Mouse (Mus musculus) neural tube, embryonic 15.5 days (tissue): ENCODE data around the gene Greb1. TPM values are rescaled to one million over a fixed set of nuclear protein-coding genes. Genes with fewer than 3 reads are reported as not detected.

Source experiments
- ATAC-seq: fragments of 200-750 bp; cut with Nextera tagmentation; 2 replicates; pipeline ENCODE4 v1.8.0; 2017; ENCODE audit warnings: mild to moderate bottlenecking, moderate TSS enrichment, moderate library complexity; ENCODE audit not compliant: low FRiP score
- H3K27ac ChIP-seq: fragments of 300-500 bp; sonication (generic); replicated peaks from 2 replicates; pipeline ENCODE4 v1.5.1; 2015; ENCODE audit warnings: mild to moderate bottlenecking, inconsistent platforms
- H3K27me3 ChIP-seq: fragments of 300-500 bp; sonication (generic); replicated peaks from 2 replicates; pipeline ENCODE4 v1.6.1; 2015; ENCODE audit warnings: inconsistent platforms
- H3K36me3 ChIP-seq: fragments of 300-500 bp; sonication (generic); 2 replicates; pipeline ENCODE4 v1.6.1; 2015; ENCODE audit warnings: inconsistent platforms
- H3K4me1 ChIP-seq: fragments of 300-500 bp; sonication (generic); 2 replicates; pipeline ENCODE4 v1.6.1; 2015; ENCODE audit warnings: inconsistent platforms
- H3K4me2 ChIP-seq: fragments of 300-500 bp; sonication (generic); 2 replicates; pipeline ENCODE4 v1.6.1; 2015; ENCODE audit warnings: inconsistent platforms, mild to moderate bottlenecking, moderate library complexity
- H3K4me3 ChIP-seq: fragments of 300-500 bp; sonication (generic); replicated peaks from 2 replicates; pipeline ENCODE4 v1.5.1; 2015; ENCODE audit warnings: mild to moderate bottlenecking, inconsistent platforms
- H3K9ac ChIP-seq: fragments of 300-500 bp; sonication (generic); replicated peaks from 2 replicates; pipeline ENCODE4 v1.6.1; 2015; ENCODE audit warnings: mild to moderate bottlenecking, inconsistent platforms
- H3K9me3 ChIP-seq: fragments of 300-500 bp; sonication (generic); replicated peaks from 2 replicates; pipeline ENCODE4 v1.6.1; 2016; ENCODE audit warnings: inconsistent platforms
- WGBS: fragments of 180-500 bp; shearing (Covaris S2); methylation state at CpG from one replicate; pipeline ENCODE4 v1.1.7; 2015; ENCODE audit warnings: mixed read lengths; 5-methylcytosine and 5-hydroxymethylcytosine counted together
- polyA plus RNA-seq: library from polyadenylated mRNA; unstranded; fragments of >200 nt; fragmentation: Nextera tagmentation; extraction: Ambion mirVana; gene quantifications from 2 replicates; pipeline ENCODE4 v1.2.1, GENCODE M21; 2015

The Greb1 gene
- polyA plus RNA-seq, 1 experiment from 2014 or later: 0.67 TPM

DNA sequence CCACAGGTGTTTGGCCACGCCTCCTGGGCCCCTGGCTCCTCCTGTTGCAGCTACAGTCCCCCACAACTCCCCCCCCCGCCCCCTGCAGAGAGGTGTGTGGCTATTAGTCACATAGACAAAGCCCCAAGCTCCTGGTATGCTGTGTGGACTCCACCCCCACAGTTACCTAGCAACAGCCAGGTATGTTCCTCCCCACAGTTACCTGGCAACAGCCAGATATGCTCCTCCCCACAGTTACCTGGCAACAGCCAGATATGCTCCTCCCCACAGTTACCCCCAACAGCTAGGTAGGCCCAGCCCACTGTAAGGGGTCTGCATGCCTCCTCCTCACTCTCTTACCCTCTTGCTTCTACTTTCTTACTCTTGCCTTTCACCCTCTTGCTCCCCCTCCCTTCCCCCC is 135.7 kb downstream of the Greb1 start:
- Histone ChIP-seq H3K4me2 (no peak overlapping the region), H3K4me1 (no peaks in the 10 kb centered on the region), H3K27ac (no peak overlapping the region), H3K4me3 (no peak overlapping the region), H3K36me3 (no peaks in the 10 kb centered on the region), H3K9me3 (no peaks in the 10 kb centered on the region), H3K9ac (no peak overlapping the region), H3K27me3 (no peaks in the 10 kb centered on the region)
- whole genome bisulfite sequencing: 20% methylated on average over 1 of the region's 2 CpGs
- ATAC-seq: peak; percentile 35

DNA sequence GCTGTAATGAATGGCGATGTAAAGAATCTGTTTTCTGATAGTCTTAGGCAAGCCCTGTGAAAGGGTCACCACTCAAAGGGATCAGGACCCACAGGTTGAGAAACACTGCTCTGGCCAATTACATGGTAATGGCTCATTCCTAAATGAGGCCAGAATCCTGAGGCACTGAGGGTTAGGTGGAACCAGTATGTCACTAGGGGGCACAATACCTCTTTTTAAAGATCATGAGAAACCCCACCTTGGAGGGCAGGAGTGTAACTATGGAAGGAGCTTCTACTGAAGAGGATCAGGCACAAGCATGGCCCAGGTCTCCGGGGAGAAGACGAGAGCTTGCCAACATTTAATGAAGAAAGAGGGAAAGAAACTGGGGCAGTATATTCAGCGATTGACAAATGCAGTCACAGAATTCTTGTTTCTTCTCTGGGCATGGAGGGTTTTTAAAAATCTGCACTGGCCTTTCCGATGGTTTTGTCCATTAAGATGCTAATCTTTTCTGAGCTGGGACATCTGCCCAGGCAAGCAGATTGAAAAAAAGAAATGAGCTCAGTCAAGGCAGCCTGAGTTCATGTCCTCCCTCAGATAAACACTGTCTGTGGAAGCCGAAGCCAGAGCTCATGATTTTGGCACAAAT is 137.6 kb downstream of the Greb1 start:
- Histone ChIP-seq H3K27me3 (no peaks in the 10 kb centered on the region), H3K4me2 (no peak overlapping the region), H3K4me3 (no peak overlapping the region), H3K4me1 (no peaks in the 10 kb centered on the region), H3K36me3 (no peaks in the 10 kb centered on the region), H3K9ac (no peak overlapping the region), H3K9me3 (no peaks in the 10 kb centered on the region), H3K27ac (no peak overlapping the region)
- no peak; the same call in 1 of the 2 replicates for ATAC-seq
- WGBS: 58% methylated on average over 6 of the region's 6 CpGs

DNA sequence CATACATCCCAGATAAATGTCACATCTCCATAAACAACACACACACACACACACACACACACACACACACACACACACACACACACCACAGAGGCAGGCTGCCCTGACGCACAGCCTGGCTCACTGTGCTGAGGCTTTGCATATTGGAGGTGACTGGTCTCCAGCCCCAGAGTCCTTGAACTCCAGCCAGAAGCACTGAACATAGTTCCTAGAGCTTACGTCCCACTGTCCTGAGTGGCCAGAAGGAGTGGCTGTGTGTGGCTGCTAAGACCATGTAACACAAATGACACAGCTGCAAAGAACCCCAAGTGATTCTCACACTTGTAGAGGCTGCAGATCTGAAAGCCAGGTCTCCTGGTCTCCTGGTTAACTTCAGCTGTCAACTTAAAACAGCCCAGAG is 138.8 kb downstream of the Greb1 start:
- H3K36me3 ChIP-seq: no peaks in the 10 kb centered on the region
- H3K4me1 ChIP-seq: no peaks in the 10 kb centered on the region
- no peak for ATAC-seq
- H3K9me3 ChIP-seq: no peaks in the 10 kb centered on the region
- H3K4me3 ChIP-seq: no peak overlapping the region
- H3K27me3 ChIP-seq: no peaks in the 10 kb centered on the region
- 75% methylated on average over 2 of the region's 2 CpGs for WGBS
- no peak overlapping the region for H3K9ac ChIP-seq
- H3K27ac ChIP-seq: no peak overlapping the region
- H3K4me2 ChIP-seq: no peak overlapping the region

DNA sequence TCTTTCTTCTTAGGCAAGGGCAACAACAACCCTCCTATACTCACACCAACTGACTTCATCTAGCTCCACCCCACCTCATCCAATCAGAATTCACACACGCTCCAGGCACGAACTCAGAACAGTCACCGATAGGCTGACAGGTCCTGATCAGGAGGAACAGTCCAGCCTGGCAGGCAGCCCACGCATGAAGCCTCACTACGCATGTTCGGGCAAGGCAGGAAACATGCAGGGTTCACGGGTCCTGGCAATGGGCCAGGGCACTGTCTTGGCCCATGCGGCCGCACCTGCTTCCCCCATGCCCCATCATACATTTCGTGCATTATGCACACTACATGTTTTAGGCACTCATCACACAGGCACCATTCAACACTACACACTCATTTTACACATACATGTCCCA is 139.2 kb downstream of the Greb1 start:
- Histone ChIP-seq H3K9me3 (no peaks in the 10 kb centered on the region), H3K27ac (no peak overlapping the region), H3K4me1 (no peaks in the 10 kb centered on the region), H3K36me3 (no peaks in the 10 kb centered on the region), H3K4me2 (no peak overlapping the region), H3K9ac (no peak overlapping the region), H3K27me3 (no peaks in the 10 kb centered on the region), H3K4me3 (no peak overlapping the region)
- 82% methylated on average over 10 of the region's 10 CpGs for WGBS
- ATAC-seq: no peak

DNA sequence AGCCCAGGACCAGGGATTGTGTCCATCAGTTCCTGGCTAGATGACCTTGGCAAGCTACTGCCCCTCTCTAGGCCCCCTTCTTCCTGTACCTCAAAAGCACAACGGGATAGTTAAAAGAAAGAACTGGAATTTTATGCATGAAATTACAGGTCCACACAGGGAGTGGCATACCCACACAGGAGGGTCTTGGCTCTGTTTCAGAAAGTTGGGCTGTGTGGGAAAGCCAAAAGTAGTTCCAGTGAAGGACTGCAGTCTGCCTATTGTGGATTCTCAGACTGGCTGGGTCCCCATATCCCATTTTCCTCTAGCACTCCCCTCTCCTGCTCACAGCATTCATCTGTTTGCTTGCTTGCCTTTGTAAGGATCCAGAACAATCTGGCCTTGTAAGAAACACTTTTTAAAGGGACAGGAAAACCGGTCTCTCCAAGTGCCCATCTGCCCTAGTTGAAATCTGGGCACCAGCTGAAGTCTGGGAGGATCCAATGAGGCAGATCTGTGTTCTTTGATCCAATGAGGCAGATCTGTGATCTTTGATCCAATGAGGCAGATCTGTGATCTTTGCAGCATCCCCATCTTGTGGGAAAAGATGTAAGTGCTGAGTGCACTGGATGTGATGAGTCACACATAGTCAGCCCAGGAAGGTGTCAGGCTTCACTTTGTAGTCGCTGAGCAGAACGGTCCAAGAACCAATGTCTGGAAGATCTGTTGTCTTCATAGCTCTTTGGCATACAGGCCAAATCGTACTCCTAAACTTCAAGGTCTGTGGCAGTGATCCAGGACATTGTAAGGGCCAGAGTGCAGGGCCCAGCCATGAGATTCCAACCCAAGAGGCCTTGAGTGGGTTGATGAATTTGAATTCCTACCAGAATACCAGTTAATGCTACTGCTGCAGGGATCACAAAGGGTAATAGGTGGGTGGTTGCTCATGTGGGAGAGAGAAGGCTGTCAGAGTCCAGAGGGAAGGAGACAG is 143.5 kb downstream of the Greb1 start:
- ATAC-seq: no peak
- no peak overlapping the region for H3K27ac ChIP-seq
- H3K4me1 ChIP-seq: peaks cover 10% of the 10 kb centered on the region
- H3K36me3 ChIP-seq: no peaks in the 10 kb centered on the region
- WGBS: 77% methylated on average over 5 of the region's 5 CpGs
- H3K9ac ChIP-seq: no peak overlapping the region
- H3K4me2 ChIP-seq: no peak overlapping the region
- peaks cover 39% of the 10 kb centered on the region for H3K27me3 ChIP-seq
- no peaks in the 10 kb centered on the region for H3K9me3 ChIP-seq
- no peak overlapping the region for H3K4me3 ChIP-seq

DNA sequence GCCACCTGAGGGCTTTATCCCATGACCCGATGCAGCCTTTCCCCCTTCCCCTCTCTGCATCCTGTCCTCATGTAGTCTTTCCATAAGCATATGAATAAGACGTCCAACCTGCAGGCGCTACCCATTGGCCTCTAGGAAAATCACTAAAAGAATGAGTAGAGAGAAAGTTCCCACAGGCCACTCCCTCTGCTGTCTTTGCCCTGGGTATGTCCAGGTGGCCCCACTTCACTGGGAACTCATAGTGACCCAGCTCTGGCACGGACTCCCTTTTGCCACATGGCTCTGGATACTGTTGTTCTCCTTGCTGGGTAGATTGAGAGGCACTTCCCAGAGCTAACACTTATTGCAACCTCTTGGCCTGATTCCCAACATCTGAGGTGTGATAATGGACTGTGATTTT is 145.1 kb downstream of the Greb1 start:
- 83% methylated on average over 4 of the region's 4 CpGs for WGBS
- no peaks in the 10 kb centered on the region for H3K36me3 ChIP-seq
- no peak overlapping the region for H3K27ac ChIP-seq
- no peak overlapping the region for H3K9ac ChIP-seq
- H3K27me3 ChIP-seq: peaks cover 40% of the 10 kb centered on the region
- H3K4me1 ChIP-seq: peaks cover 10% of the 10 kb centered on the region
- no peak overlapping the region for H3K4me2 ChIP-seq
- ATAC-seq: no peak
- no peak overlapping the region for H3K4me3 ChIP-seq
- H3K9me3 ChIP-seq: no peaks in the 10 kb centered on the region

DNA sequence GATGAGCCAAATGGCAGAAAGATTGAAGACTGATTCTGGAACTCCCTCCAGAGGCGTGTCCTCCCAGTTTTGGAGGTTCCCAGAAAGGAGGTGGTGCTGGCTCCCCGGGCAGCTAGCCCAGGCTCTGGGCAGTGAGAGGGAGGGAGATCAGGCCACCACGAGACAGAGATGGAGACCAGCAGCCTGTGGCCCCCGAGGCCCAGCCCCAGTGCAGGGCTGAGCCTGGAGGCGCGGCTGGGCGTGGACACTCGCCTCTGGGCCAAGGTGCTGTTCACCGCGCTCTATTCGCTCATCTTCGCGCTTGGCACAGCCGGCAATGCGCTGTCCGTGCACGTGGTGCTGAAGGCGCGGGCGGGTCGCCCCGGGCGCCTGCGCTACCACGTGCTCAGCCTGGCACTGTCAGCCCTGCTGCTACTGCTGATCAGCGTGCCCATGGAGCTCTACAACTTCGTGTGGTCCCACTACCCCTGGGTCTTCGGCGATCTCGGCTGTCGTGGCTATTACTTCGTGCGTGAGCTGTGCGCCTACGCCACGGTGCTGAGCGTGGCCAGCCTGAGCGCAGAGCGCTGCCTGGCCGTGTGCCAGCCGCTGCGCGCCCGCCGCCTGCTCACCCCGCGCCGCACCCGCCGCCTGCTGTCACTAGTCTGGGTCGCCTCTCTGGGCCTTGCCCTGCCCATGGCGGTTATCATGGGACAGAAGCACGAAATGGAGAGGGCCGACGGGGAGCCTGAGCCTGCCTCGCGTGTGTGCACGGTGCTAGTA is 147.2 kb downstream of the Greb1 start, which contains the start of gene Ntsr2:
Gene Ntsr2 (plus strand): TSS at position 51 of the 762 bp plus-strand sequence.
- Histone ChIP-seq H3K27me3 (peaks cover 43% of the 10 kb centered on the region), H3K4me2 (peak within 1 kb of the TSS; percentile 94), H3K36me3 (no peaks in the 10 kb centered on the region), H3K4me1 (peaks cover 10% of the 10 kb centered on the region), H3K27ac (no peak within 1 kb of the TSS), H3K9me3 (no peaks in the 10 kb centered on the region), H3K4me3 (peak within 1 kb of the TSS; percentile 44), H3K9ac (peak within 1 kb of the TSS; percentile 33; the same call in 1 of the 2 replicates)
- ATAC-seq: peak; percentile 90
- 4% methylated on average over 58 of the region's 58 CpGs for WGBS

DNA sequence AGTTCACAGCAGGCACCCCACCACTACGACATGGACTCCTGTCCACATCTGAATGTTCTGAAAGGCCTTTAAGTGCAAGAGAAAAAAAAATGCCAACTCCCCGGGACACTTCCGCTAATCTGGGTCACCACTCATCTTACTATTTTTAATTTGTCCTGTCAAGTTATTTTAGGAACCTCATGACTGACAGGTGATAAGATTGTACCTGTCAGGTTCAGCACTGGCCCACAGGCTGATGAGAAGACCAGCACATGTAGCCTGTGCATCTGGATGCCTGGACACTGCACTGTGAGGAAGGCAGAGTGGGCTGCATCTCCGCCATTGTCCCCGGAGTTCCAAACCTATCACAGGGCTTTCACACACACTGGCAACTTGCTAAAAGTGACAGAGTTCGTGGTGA is 150.9 kb downstream of the Greb1 start:
- H3K4me3 ChIP-seq: no peak overlapping the region
- no peaks in the 10 kb centered on the region for H3K36me3 ChIP-seq
- WGBS: 91% methylated on average over 6 of the region's 6 CpGs
- ATAC-seq: no peak
- peaks cover 10% of the 10 kb centered on the region for H3K4me1 ChIP-seq
- no peak overlapping the region for H3K27ac ChIP-seq
- H3K27me3 ChIP-seq: peaks cover 29% of the 10 kb centered on the region
- H3K9me3 ChIP-seq: no peaks in the 10 kb centered on the region
- no peak overlapping the region for H3K9ac ChIP-seq
- H3K4me2 ChIP-seq: no peak overlapping the region

DNA sequence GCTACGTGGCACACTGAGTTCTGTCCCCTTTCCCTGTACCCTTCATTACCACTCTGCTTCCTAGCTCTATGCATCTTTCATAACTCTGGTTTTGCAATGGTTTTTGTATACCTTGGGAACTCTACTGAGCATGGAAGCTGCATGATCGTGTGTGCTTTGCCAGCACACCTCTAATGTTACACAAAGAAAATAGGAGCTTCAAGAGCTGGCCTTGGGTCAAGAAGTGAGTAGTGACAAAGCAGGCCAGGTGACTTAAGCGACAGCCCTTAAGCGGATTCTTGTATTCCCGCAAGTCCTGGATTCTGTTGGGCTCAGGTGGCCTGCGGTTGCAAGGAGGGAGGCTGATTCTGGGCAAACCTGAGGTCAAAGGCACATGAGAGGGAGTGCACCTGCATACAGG is 152.4 kb downstream of the Greb1 start:
- peaks cover 15% of the 10 kb centered on the region for H3K4me1 ChIP-seq
- H3K4me2 ChIP-seq: no peak overlapping the region
- H3K9ac ChIP-seq: no peak overlapping the region
- H3K27me3 ChIP-seq: peaks cover 15% of the 10 kb centered on the region
- H3K27ac ChIP-seq: no peak overlapping the region
- ATAC-seq: no peak
- H3K9me3 ChIP-seq: no peaks in the 10 kb centered on the region
- no peaks in the 10 kb centered on the region for H3K36me3 ChIP-seq
- H3K4me3 ChIP-seq: no peak overlapping the region
- 95% methylated on average over 6 of the region's 6 CpGs for WGBS

DNA sequence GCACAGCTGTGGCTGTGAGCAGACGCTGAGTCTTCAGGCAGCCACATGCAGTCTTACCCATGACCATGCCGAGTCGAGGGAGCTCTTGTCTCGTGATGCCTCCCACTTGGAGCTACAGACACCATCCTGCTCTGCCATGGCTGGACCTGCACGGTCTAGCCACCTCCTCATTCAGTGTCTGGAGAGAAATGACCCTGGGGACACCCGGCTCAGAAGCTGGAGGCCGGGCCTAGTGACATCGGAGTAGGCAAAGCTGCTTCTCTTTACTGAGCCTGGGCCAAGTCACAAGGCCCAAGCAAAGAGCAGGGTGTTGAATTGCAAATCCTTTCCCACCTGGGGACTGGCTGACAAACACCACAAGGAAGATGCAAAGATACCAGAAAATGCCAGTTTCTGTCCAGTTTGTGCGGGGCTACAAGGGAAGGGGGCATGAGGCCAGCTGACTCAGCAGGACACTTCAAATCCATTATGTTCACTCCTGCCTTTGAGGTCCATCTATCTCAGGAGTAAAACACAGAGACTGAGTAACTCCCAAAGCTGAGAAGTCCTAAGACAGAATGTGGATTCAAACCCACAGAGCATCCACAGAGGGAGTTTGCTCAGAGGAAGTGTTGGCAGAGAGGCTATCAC is 153.8 kb downstream of the Greb1 start:
- no peaks in the 10 kb centered on the region for H3K9me3 ChIP-seq
- H3K27me3 ChIP-seq: peaks cover 3% of the 10 kb centered on the region; the same call in 1 of the 2 replicates
- WGBS: 59% methylated on average over 9 of the region's 9 CpGs
- no peaks in the 10 kb centered on the region for H3K36me3 ChIP-seq
- H3K27ac ChIP-seq: no peak overlapping the region
- no peak overlapping the region for H3K4me2 ChIP-seq
- no peak overlapping the region for H3K4me3 ChIP-seq
- peaks cover 12% of the 10 kb centered on the region for H3K4me1 ChIP-seq
- ATAC-seq: no peak
- H3K9ac ChIP-seq: no peak overlapping the region

DNA sequence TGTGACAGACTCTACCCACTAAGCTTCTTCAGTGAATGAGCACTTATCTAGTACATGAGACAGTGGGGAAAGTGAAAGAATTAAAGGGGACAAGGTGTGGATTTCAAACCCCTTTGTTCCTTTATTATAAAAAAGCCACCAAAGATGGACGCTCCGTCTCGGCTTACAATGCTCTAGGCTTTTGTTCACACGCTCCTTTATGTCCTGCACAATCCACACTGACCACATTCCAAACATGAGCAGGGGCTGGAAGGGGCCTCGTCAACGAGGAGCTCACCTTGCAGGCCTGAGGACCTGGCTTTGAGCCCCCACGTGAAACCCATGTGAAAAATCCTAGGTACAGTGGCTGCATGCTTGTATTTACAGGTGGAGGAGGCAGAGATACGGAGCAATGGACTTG is 156.0 kb downstream of the Greb1 start:
- Histone ChIP-seq H3K4me3 (no peak overlapping the region), H3K27me3 (no peaks in the 10 kb centered on the region), H3K27ac (no peak overlapping the region), H3K4me1 (peaks cover 12% of the 10 kb centered on the region), H3K9me3 (no peaks in the 10 kb centered on the region), H3K4me2 (no peak overlapping the region), H3K9ac (no peak overlapping the region), H3K36me3 (no peaks in the 10 kb centered on the region)
- ATAC-seq: no peak
- WGBS: 46% methylated on average over 8 of the region's 8 CpGs
